Mouse (Mus musculus): ENCODE data around the gene Mprip. TPM values are rescaled to one million over a fixed set of nuclear protein-coding genes. Genes with fewer than 3 reads are reported as not detected.

The Mprip gene
- 66.9 and 85.3 TPM in 2 replicates for polyA plus RNA-seq (2012; rRNA removed)

GRCm38 (mm10) chr11:59661005-59661404 is at the start of gene Mprip:
Gene Mprip (plus strand): TSS chr11:59661305.

GRCm38 (mm10) chr11:59787199-59787781 is 126.2 kb downstream of the Mprip start, which contains the start of gene Pld6:
Gene Pld6 (minus strand): TSS chr11:59787645.

GRCm38 (mm10) chr11:59809670-59810474 is 148.8 kb downstream of the Mprip start, which contains the start of gene Flcn:
Gene Flcn (minus strand): TSS chr11:59810016.

Other genes with a start within 250 kb of the Mprip start
- 1.6 and 1.8 TPM in 2 replicates for gene Jmjd4, start 211.3 kb upstream of the Mprip start, polyA plus RNA-seq (2012; rRNA removed)
- gene Snap47, start 210.1 kb upstream of the Mprip start, polyA plus RNA-seq (2012; rRNA removed) = 11.3 and 12.2 TPM in 2 replicates
- gene Zfp867, start 188.8 kb upstream of the Mprip start, polyA plus RNA-seq (2012; rRNA removed) = 0.03 TPM in 1 of 2 replicates, not detected in the other
- gene Zkscan17, start 134.6 kb upstream of the Mprip start, polyA plus RNA-seq (2012; rRNA removed) = 2.9 and 3.9 TPM in 2 replicates
- gene Nlrp3, start 119.7 kb upstream of the Mprip start, polyA plus RNA-seq (2012; rRNA removed) = 0.04 and 0.08 TPM in 2 replicates
- not detected in 2 replicates for gene Olfr222, start 85.1 kb upstream of the Mprip start, polyA plus RNA-seq (2012; rRNA removed)
- gene Olfr223, start 68.0 kb upstream of the Mprip start, polyA plus RNA-seq (2012; rRNA removed) = not detected in 2 replicates
- 7.2 and 18.7 TPM in 2 replicates for gene Pld6, start 126.3 kb downstream of the Mprip start, polyA plus RNA-seq (2012; rRNA removed)
- gene Flcn, start 148.7 kb downstream of the Mprip start, polyA plus RNA-seq (2012; rRNA removed) = 16.9 and 18.8 TPM in 2 replicates
- gene Nt5m, start 178.1 kb downstream of the Mprip start, polyA plus RNA-seq (2012; rRNA removed) = 14.7 and 16.4 TPM in 2 replicates
- gene Cops3, start 178.5 kb downstream of the Mprip start, polyA plus RNA-seq (2012; rRNA removed) = 3.8 and 5.8 TPM in 2 replicates

All from stomach, adult 2 months (tissue).